13 mouse cellular contexts compared by ENCODE assay signal in genomic region chr5:114456287-114456686, GRCm38 (mm10). TPM values are rescaled to one million over a fixed set of nuclear protein-coding genes. Genes with fewer than 3 reads are reported as not detected.
A peak's percentile ranks its signal among the peaks of the same experiment; 100 is the strongest.
DNase-seq lines count a peak whose midpoint lies in the region; ATAC-seq lines count a peak whose summit lies in the region.
"Had no signal": no experiment of that assay in that cellular context is flagged by ENCODE, and none has a peak within 500 bp of the region (broad histone marks: within the 10 kb centered on the region; RNA-seq: fewer than 3 reads in every experiment).

No protein-coding gene starts in this region.

- WGBS in kidney, embryonic 16.5 days: 45% methylated on average over 9 of the region's 9 CpGs

- no peak overlapping the region for H3K9ac ChIP-seq in kidney, embryonic 16.5 days (replicated peaks; ENCODE audit: low read length)
- H3K9ac ChIP-seq: liver, embryonic 12.5 days had no signal

- no peak for DNase-seq in kidney, postnatal 36 days
- DNase-seq in brain, adult 2 months (ENCODE audit: low read depth, low spot score): peak; percentile 92
- peak; percentile 84 to 86 for DNase-seq in cerebellum, postnatal 25 days
- DNase-seq in embryo, embryonic 10 days (ENCODE audit: low spot score): no peak
- DNase-seq in gastrocnemius, adult 18-20 months (ENCODE audit: low spot score): no peak
- DNase-seq: heart, postnatal 10 days; right cerebral cortex, postnatal 25 days had no signal

- H3K4me2 ChIP-seq in kidney, embryonic 16.5 days (replicated peaks; ENCODE audit: low read depth, low read length): no peak overlapping the region
- H3K4me2 ChIP-seq: liver, embryonic 12.5 days had no signal

- no peaks in the 10 kb centered on the region for H3K9me3 ChIP-seq in kidney, embryonic 16.5 days (ENCODE audit: low read length)
- H3K9me3 ChIP-seq: liver, embryonic 12.5 days had no signal

- peaks cover 10% of the 10 kb centered on the region for H3K36me3 ChIP-seq in kidney, embryonic 16.5 days (ENCODE audit: insufficient read depth, low read length)

- H3K4me3 ChIP-seq in kidney, embryonic 16.5 days (ENCODE audit: low read length): no peak overlapping the region
- H3K4me3 ChIP-seq: liver, embryonic 12.5 days had no signal

- H3K27ac ChIP-seq in kidney, embryonic 16.5 days (ENCODE audit: low read length): no peak overlapping the region
- H3K27ac ChIP-seq: liver, embryonic 12.5 days had no signal

- no peaks in the 10 kb centered on the region for H3K27me3 ChIP-seq in kidney, embryonic 16.5 days (ENCODE audit: insufficient read depth, low read length)
- H3K27me3 ChIP-seq: liver, embryonic 12.5 days had no signal

- ATAC-seq in kidney, embryonic 16.5 days (ENCODE audit: low FRiP score, low TSS enrichment): peak; percentile 52; the same call in 1 of the 2 replicates
- ATAC-seq in cerebellum, adult (ENCODE audit: insufficient number of reproducible peaks, low FRiP score, low TSS enrichment): peak; percentile 74; the same call in 1 of the 2 replicates
- no peak for ATAC-seq in erythroblast, adult 5-6 weeks (replicated peaks; ENCODE audit: low FRiP score, poor library complexity, severe bottlenecking)
- ATAC-seq: activated CD4-positive, CD25-positive, alpha-beta regulatory T cell, adult 4 months; intestine, embryonic 16.5 days; liver, embryonic 12.5 days had no signal

- peaks cover 11% of the 10 kb centered on the region for H3K4me1 ChIP-seq in kidney, embryonic 16.5 days (ENCODE audit: insufficient read depth, low read length)

RNA-seq across cellular contexts. Expression of gene Mvk, which starts 12.2 kb away (rescaled TPM):
- 37.2 and 39.5 TPM in 2 replicates for polyA plus RNA-seq in kidney, embryonic 16.5 days (2015; fragmentation: Nextera tagmentation; extraction: Ambion mirVana)
- total RNA-seq in erythroblast, adult 5-6 weeks (2015; ENCODE audit: low replicate concordance): 2.1 TPM in 1 of 2 replicates, not detected in the other
- 2.0 TPM in 1 of 2 replicates, not detected in the other for total RNA-seq in erythroblast, adult 5-6 weeks (2017; ENCODE audit: low replicate concordance)
- 1 to 10 TPM; 8.4 to 9.4 TPM for total RNA-seq in gastrocnemius, adult 18-20 months (2021)

RNA-seq across cellular contexts. Expression of gene Mmab, which starts 12.4 kb away (rescaled TPM):
- 35.8 and 36.9 TPM in 2 replicates for polyA plus RNA-seq in kidney, embryonic 16.5 days (2015; fragmentation: Nextera tagmentation; extraction: Ambion mirVana)
- 0.38 and 1.0 TPM in 2 replicates for total RNA-seq in erythroblast, adult 5-6 weeks (2015; ENCODE audit: low replicate concordance)
- total RNA-seq in erythroblast, adult 5-6 weeks (2017; ENCODE audit: low replicate concordance): 0.26 and 1.4 TPM in 2 replicates
- total RNA-seq in gastrocnemius, adult 18-20 months (2021): 10 to 100 TPM; 19.2 to 19.4 TPM

Comparison
In these comparisons a context has a peak if more than half of its experiments do, and no peak if none do; other contexts are left out.
1. DNase-seq: peak in brain, adult 2 months (single experiment) and cerebellum, postnatal 25 days (2 of 2); none in kidney, postnatal 36 days (0 of 2), embryo, embryonic 10 days (single experiment) and gastrocnemius, adult 18-20 months (single experiment).
2. RNA of gene Mmab, which starts 12.4 kb away (total RNA-seq): 19.2 to 19.4 TPM in gastrocnemius, adult 18-20 months; 0.26 to 1.4 TPM in erythroblast, adult 5-6 weeks; every median in the first group is over 4 times any median in the second.